In the genomic region with DNA sequence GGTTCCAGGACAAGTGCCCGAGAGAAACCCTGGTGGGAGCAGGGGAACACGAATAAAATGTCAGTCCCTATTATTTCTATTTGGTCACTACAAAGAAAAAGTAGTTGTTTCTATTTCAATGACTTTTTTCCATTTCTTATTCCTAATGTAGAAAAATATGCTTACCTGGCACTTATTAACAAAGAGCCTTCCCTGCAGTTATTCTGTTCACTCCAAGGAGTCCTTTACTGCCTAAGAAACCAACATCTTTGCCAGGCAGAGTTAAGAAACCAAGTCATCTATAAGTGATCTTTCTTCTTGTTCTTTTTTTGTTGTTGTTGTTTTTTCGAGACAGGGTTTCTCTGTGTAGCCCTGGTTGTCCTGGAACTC, we compare ENCODE assay signal across 21 mouse cellular contexts. TPM values are rescaled to one million over a fixed set of nuclear protein-coding genes. Genes with fewer than 3 reads are reported as not detected.
DNase-seq lines count a peak whose midpoint lies in the region; ATAC-seq and TF ChIP-seq lines count a peak whose summit lies in the region.
"Had no signal": no experiment of that assay in that cellular context is flagged by ENCODE, and none has a peak within 500 bp of the region (broad histone marks: within the 10 kb centered on the region; RNA-seq: fewer than 3 reads in every experiment).

No protein-coding gene starts in this region.

- H3K4me1 ChIP-seq in kidney, embryonic 14.5 days (ENCODE audit: control insufficient read depth, insufficient read depth, low read length), result peaks cover 37% of the 10 kb centered on the region
- H3K4me1 ChIP-seq in CH12.LX (ENCODE audit: control insufficient read depth in 1 of 2, insufficient read depth in 2 of 2) (peaks cover 3 to 53% of the 10 kb centered on the region in 2 experiments; a peak in 3 of 4 replicates), ES-E14 (ENCODE audit: control insufficient read depth in 2 of 2, insufficient read depth in 2 of 2, low read length in 2 of 2, poor library complexity in 1 of 2) (peaks cover 0 to 6% of the 10 kb centered on the region in 2 experiments; a peak in 2 of 4 replicates)
- peaks cover 26% of the 10 kb centered on the region in 2 experiments for H3K4me1 ChIP-seq in liver, embryonic 14.5 days (replicated peaks; ENCODE audit: control insufficient read depth in 2 of 2, insufficient read depth in 2 of 2, low read length in 1 of 2)
- peaks cover 4% of the 10 kb centered on the region; the same call in 1 of the 2 replicates for H3K4me1 ChIP-seq in stomach, postnatal 0 days (replicated peaks; ENCODE audit: control insufficient read depth, insufficient read depth)

- no peak overlapping the region for H3K4me3 ChIP-seq in kidney, embryonic 14.5 days (ENCODE audit: low read length)
- H3K4me3 ChIP-seq in CH12.LX (replicated peaks in 1 of 3; ENCODE audit: low read depth in 2 of 3, low read length in 2 of 3, poor library complexity in 1 of 3) (peak overlapping the region in 1 of 3 experiments; percentile 83), ES-E14 (ENCODE audit: insufficient read depth in 1 of 2, low read depth in 1 of 2, low read length in 2 of 2, poor library complexity in 1 of 2, severe bottlenecking in 1 of 2) (peak overlapping the region in 1 of 2 experiments; percentile 36; a peak in 2 of 4 replicates)
- no peak overlapping the region for H3K4me3 ChIP-seq in liver, embryonic 14.5 days (ENCODE audit: insufficient read depth in 1 of 2, low read depth in 2 of 2, low read length in 2 of 2)
- no peak overlapping the region for H3K4me3 ChIP-seq in stomach, postnatal 0 days (ENCODE audit: low read depth, low read length)
- H3K4me3 ChIP-seq: forebrain, embryonic 12.5 days; heart, embryonic 15.5 days; left cerebral cortex, adult 2 months; lung, embryonic 15.5 days; midbrain, embryonic 10.5 days had no signal

- no peaks in the 10 kb centered on the region for H3K9me3 ChIP-seq in kidney, embryonic 14.5 days (ENCODE audit: control insufficient read depth, low read length)
- H3K9me3 ChIP-seq in CH12.LX (replicated peaks; ENCODE audit: low read length) (no peaks in the 10 kb centered on the region), ES-E14 (ENCODE audit: control insufficient read depth, insufficient read depth, low read depth, low read length) (no peaks in the 10 kb centered on the region)
- no peaks in the 10 kb centered on the region for H3K9me3 ChIP-seq in liver, embryonic 14.5 days (ENCODE audit: control insufficient read depth, low read length)
- H3K9me3 ChIP-seq in stomach, postnatal 0 days (ENCODE audit: control insufficient read depth, low read length), result no peaks in the 10 kb centered on the region
- H3K9me3 ChIP-seq: forebrain, embryonic 12.5 days; heart, embryonic 15.5 days; hindbrain, embryonic 10.5 days; lung, embryonic 15.5 days; midbrain, embryonic 10.5 days had no signal

- H3K9ac ChIP-seq in kidney, embryonic 14.5 days (ENCODE audit: low read depth, low read length), result no peak overlapping the region
- H3K9ac ChIP-seq in CH12.LX (ENCODE audit: insufficient read depth, low read depth) (peak overlapping the region; percentile 56; the same call in 1 of the 2 replicates), ES-E14 (ENCODE audit: insufficient read depth, low read depth, low read length, poor library complexity, severe bottlenecking) (peak overlapping the region; percentile 55; the same call in 1 of the 2 replicates)
- no peak overlapping the region for H3K9ac ChIP-seq in liver, embryonic 14.5 days (replicated peaks)
- H3K9ac ChIP-seq in stomach, postnatal 0 days (ENCODE audit: low read length), result no peak overlapping the region
- H3K9ac ChIP-seq: forebrain, embryonic 12.5 days; heart, embryonic 15.5 days; lung, embryonic 15.5 days had no signal

- no peak for TF ChIP-seq EP300 in CH12.LX (IDR thresholded peaks at IDR 0.05; ENCODE audit: low read length)
- TF ChIP-seq EP300 in liver, embryonic 14.5 days (IDR thresholded peaks at IDR 0.05; ENCODE audit: low read depth), result no peak
- no peak for TF ChIP-seq EP300 in stomach, postnatal 0 days (optimal IDR thresholded peaks at IDR 0.05)

- TF ChIP-seq RAD21 in CH12.LX (IDR thresholded peaks at IDR 0.05; ENCODE audit: low read depth, low read length), result no peak

- ATAC-seq in kidney, embryonic 14.5 days (ENCODE audit: low FRiP score, low TSS enrichment), result no peak
- no peak for ATAC-seq in liver, embryonic 14.5 days (ENCODE audit: insufficient read depth)
- no peak for ATAC-seq in stomach, postnatal 0 days (ENCODE audit: low FRiP score, low TSS enrichment)
- ATAC-seq: activated CD4-positive, CD25-positive, alpha-beta regulatory T cell, adult 4 months; hindbrain, postnatal 0 days had no signal

- no peak for DNase-seq in kidney, adult 11 months
- DNase-seq in CH12.LX (ENCODE audit: extremely low read depth) (no peak), ES-E14 (ENCODE audit: low read depth, low spot score) (no peak)
- DNase-seq in liver, embryonic 14.5 days (ENCODE audit: low read depth in 3 of 3, low spot score in 3 of 3), result no peak
- no peak for DNase-seq in stomach, postnatal 0 days (ENCODE audit: low spot score)
- no peak for DNase-seq in neural tube, embryonic 10.5 days (ENCODE audit: extremely low spot score, low spot score)
- DNase-seq in adrenal gland, adult 8-10 months, result no peak
- DNase-seq: adrenal gland, postnatal 25 days; cerebellum, adult 8-10 months; gastrocnemius, postnatal 14 days; lung, postnatal 4 days; right cerebral cortex, postnatal 25 days had no signal

- peaks cover 37% of the 10 kb centered on the region for H3K36me3 ChIP-seq in kidney, embryonic 14.5 days (ENCODE audit: control insufficient read depth, insufficient read depth, low read length)
- H3K36me3 ChIP-seq in CH12.LX (replicated peaks in 1 of 2; ENCODE audit: control insufficient read depth in 1 of 2, insufficient read depth in 1 of 2, low read length in 1 of 2), result peaks cover 29 to 80% of the 10 kb centered on the region in 2 experiments
- peaks cover 35% of the 10 kb centered on the region for H3K36me3 ChIP-seq in ES-E14 (ENCODE audit: control insufficient read depth, insufficient read depth, low read length, poor library complexity, severe bottlenecking)
- H3K36me3 ChIP-seq in liver, embryonic 14.5 days (replicated peaks; ENCODE audit: control insufficient read depth, insufficient read depth, low read depth), result peaks cover 47% of the 10 kb centered on the region
- H3K36me3 ChIP-seq in stomach, postnatal 0 days (ENCODE audit: control insufficient read depth, insufficient read depth, low read length), result 0 out of 2 replicates have a peak, but pooled peaks cover 2% of the 10 kb centered on the region

- TF ChIP-seq POLR2A in CH12.LX (IDR thresholded peaks at IDR 0.05; ENCODE audit: low read depth, low read length), result no peak

- no peak overlapping the region for H3K4me2 ChIP-seq in kidney, embryonic 14.5 days (replicated peaks; ENCODE audit: low read depth, low read length)
- H3K4me2 ChIP-seq in CH12.LX (ENCODE audit: insufficient read depth, low read depth, poor library complexity, severe bottlenecking), result peak overlapping the region; percentile 95
- peak overlapping the region; percentile 24; the same call in 1 of the 2 replicates for H3K4me2 ChIP-seq in liver, embryonic 14.5 days (ENCODE audit: low read depth)
- H3K4me2 ChIP-seq in stomach, postnatal 0 days (replicated peaks; ENCODE audit: low read depth), result no peak overlapping the region
- H3K4me2 ChIP-seq: forebrain, embryonic 12.5 days; heart, embryonic 15.5 days had no signal

- no peak for TF ChIP-seq CTCF in CH12.LX (conservative IDR thresholded peaks at IDR 0.05 in 1 of 2, IDR thresholded peaks at IDR 0.05 in 1 of 2; ENCODE audit: low read depth in 2 of 2, low read length in 2 of 2)
- TF ChIP-seq CTCF in liver, embryonic 14.5 days (IDR thresholded peaks at IDR 0.05; ENCODE audit: low read depth), result no peak
- no peak for TF ChIP-seq CTCF in stomach, postnatal 0 days (IDR thresholded peaks at IDR 0.05; ENCODE audit: low read depth)

- dilution Hi-C loops in CH12.LX (cut with MboI; ENCODE audit: extremely low pct_ligation_motif_present, extremely low pct_unique_long_range_greater_than_20kb, low sequenced_read_pairs), result no loop called here

- H3K79me2 ChIP-seq in CH12.LX (replicated peaks; ENCODE audit: control insufficient read depth, extremely low read depth, insufficient read depth, poor library complexity, severe bottlenecking), result peaks cover 96% of the 10 kb centered on the region

- no peaks in the 10 kb centered on the region for H3K27me3 ChIP-seq in kidney, embryonic 14.5 days (ENCODE audit: control insufficient read depth, insufficient read depth, low read length)
- no peaks in the 10 kb centered on the region for H3K27me3 ChIP-seq in CH12.LX (replicated peaks)
- no peaks in the 10 kb centered on the region for H3K27me3 ChIP-seq in liver, embryonic 14.5 days (ENCODE audit: control insufficient read depth, insufficient read depth, low read length)
- H3K27me3 ChIP-seq in stomach, postnatal 0 days (ENCODE audit: control insufficient read depth, insufficient read depth, low read length), result no peaks in the 10 kb centered on the region
- H3K27me3 ChIP-seq: forebrain, embryonic 12.5 days; heart, embryonic 15.5 days; lung, embryonic 15.5 days had no signal

- 0 out of 2 replicates have a peak overlapping the region, but pooled peaks have one; percentile 11 for H3K27ac ChIP-seq in kidney, embryonic 14.5 days (ENCODE audit: low read depth, low read length)
- H3K27ac ChIP-seq in CH12.LX (ENCODE audit: insufficient read depth, low read depth) (no peak overlapping the region), ES-E14 (ENCODE audit: insufficient read depth, low read depth, low read length, poor library complexity, severe bottlenecking) (no peak overlapping the region)
- no peak overlapping the region for H3K27ac ChIP-seq in liver, embryonic 14.5 days
- H3K27ac ChIP-seq in stomach, postnatal 0 days (replicated peaks), result no peak overlapping the region
- H3K27ac ChIP-seq: forebrain, embryonic 12.5 days; hindbrain, embryonic 10.5 days; hindbrain, postnatal 0 days; left cerebral cortex, adult 2 months; lung, embryonic 15.5 days; midbrain, embryonic 10.5 days had no signal

- WGBS in kidney, embryonic 14.5 days, result 75% methylated on average over 3 of the region's 3 CpGs
- WGBS in liver, embryonic 14.5 days (ENCODE audit: insufficient replicate concordance), result 53% methylated on average over 3 of the region's 3 CpGs
- WGBS in stomach, postnatal 0 days, result 56% methylated on average over 3 of the region's 3 CpGs

- in situ Hi-C loops in CH12.LX (cut with MboI; ENCODE audit: low pct_ligation_motif_present, low pct_unique_long_range_greater_than_20kb, low sequenced_read_pairs) (no loop called here), ES-E14 (cut with MboI; ENCODE audit: low sequenced_read_pairs in 2 of 2, unreplicated experiment in 2 of 2) (no loop called here)

RNA-seq across cellular contexts. Expression of gene Mgme1, which starts 5.4 kb away (rescaled TPM):
- 20.2 and 21.9 TPM in 2 replicates for polyA plus RNA-seq in kidney, embryonic 14.5 days (2014; fragmentation: Nextera tagmentation; extraction: Ambion mirVana)
- total RNA-seq in CH12.LX (2012; rRNA removed) (10.6 and 13.0 TPM in 2 replicates), CH12.LX (2014; rRNA removed) (20.7 and 21.9 TPM in 2 replicates), ES-E14 (2012; rRNA removed) (19.5 and 22.4 TPM in 2 replicates)
- 19.7 and 20.2 TPM in 2 replicates for polyA plus RNA-seq in CH12.LX (2012; ENCODE audit: insufficient read length, low read depth)
- 4.2 and 5.9 TPM in 2 replicates for polyA plus RNA-seq in liver, embryonic 14.5 days (2012; rRNA removed)
- 9.2 TPM in 2 replicates for polyA plus RNA-seq in liver, embryonic 14.5 days (2014; fragmentation: Nextera tagmentation; extraction: Ambion mirVana)
- 6.8 and 8.4 TPM in 2 replicates for polyA plus RNA-seq in stomach, postnatal 0 days (2015; fragmentation: Nextera tagmentation; extraction: Ambion mirVana)
- 10 to 100 TPM; 16.5 to 31.4 (median 19.5) TPM for total RNA-seq in adrenal gland, adult 8-10 months (2022)

RNA-seq across cellular contexts. Expression of gene Snx5, which starts 5.6 kb away (rescaled TPM):
- polyA plus RNA-seq in kidney, embryonic 14.5 days (2014; fragmentation: Nextera tagmentation; extraction: Ambion mirVana), result 138 and 155 TPM in 2 replicates
- total RNA-seq in CH12.LX (2012; rRNA removed) (380 and 456 TPM in 2 replicates), CH12.LX (2014; rRNA removed) (1,220 and 1,259 TPM in 2 replicates), ES-E14 (2012; rRNA removed) (184 and 236 TPM in 2 replicates)
- polyA plus RNA-seq in CH12.LX (2012; ENCODE audit: insufficient read length, low read depth), result 652 and 666 TPM in 2 replicates
- 42.5 and 67.0 TPM in 2 replicates for polyA plus RNA-seq in liver, embryonic 14.5 days (2012; rRNA removed)
- 66.3 and 70.6 TPM in 2 replicates for polyA plus RNA-seq in liver, embryonic 14.5 days (2014; fragmentation: Nextera tagmentation; extraction: Ambion mirVana)
- polyA plus RNA-seq in stomach, postnatal 0 days (2015; fragmentation: Nextera tagmentation; extraction: Ambion mirVana), result 63.5 and 64.0 TPM in 2 replicates
- 100 to 1,000 TPM in 3 of 4 experiments, 10 to 100 TPM in 1; 92.5 to 112 (median 101) TPM for total RNA-seq in adrenal gland, adult 8-10 months (2022)

Comparison
In these comparisons a context has a peak if more than half of its experiments do, and no peak if none do; other contexts are left out.
1. H3K4me2 ChIP-seq: peak in CH12.LX (single experiment) and liver, embryonic 14.5 days (single experiment); none in kidney, embryonic 14.5 days (single experiment) and stomach, postnatal 0 days (single experiment).
2. H3K9ac ChIP-seq: peak in CH12.LX (single experiment) and ES-E14 (single experiment); none in kidney, embryonic 14.5 days (single experiment), liver, embryonic 14.5 days (single experiment) and stomach, postnatal 0 days (single experiment).